Mouse (Mus musculus) kidney, adult 2 months (tissue): ENCODE data around the gene Slc9a3r2.

ENCODE experiments used
- CTCF ChIP-seq: fragments of 200-500 bp; conservative IDR thresholded peaks from 2 replicates; pipeline ENCODE4 v1.5.1; 2011; ENCODE audit warnings: low read depth, mild to moderate bottlenecking, control low read depth, low read length, moderate library complexity, mixed read lengths; ENCODE audit not compliant: insufficient read depth, insufficient read length
- POLR2A ChIP-seq: fragments of 200-500 bp; IDR thresholded peaks from one replicate; pipeline ENCODE4 v1.6.1; 2011; ENCODE audit warnings: low read depth, low read length, control low read depth

GRCm38 (mm10) chr17:24590943-24591342, 59.2 kb downstream of the Slc9a3r2 start:
- TF ChIP-seq CTCF (no peak), POLR2A (no peak)
